Mouse (Mus musculus) MEL-GATA-1-ER (cell line): ENCODE results near the gene Nr1i3.
A peak's percentile ranks its signal among the peaks of the same experiment; 100 is the strongest.

Experiments used
- DNase-seq: peaks from one replicate; pipeline ENCODE4 v3.0.0-alpha.2; 2012; ENCODE audit warnings: low read depth; ENCODE audit errors: extremely low read depth

Nr1i3 gene

DNA sequence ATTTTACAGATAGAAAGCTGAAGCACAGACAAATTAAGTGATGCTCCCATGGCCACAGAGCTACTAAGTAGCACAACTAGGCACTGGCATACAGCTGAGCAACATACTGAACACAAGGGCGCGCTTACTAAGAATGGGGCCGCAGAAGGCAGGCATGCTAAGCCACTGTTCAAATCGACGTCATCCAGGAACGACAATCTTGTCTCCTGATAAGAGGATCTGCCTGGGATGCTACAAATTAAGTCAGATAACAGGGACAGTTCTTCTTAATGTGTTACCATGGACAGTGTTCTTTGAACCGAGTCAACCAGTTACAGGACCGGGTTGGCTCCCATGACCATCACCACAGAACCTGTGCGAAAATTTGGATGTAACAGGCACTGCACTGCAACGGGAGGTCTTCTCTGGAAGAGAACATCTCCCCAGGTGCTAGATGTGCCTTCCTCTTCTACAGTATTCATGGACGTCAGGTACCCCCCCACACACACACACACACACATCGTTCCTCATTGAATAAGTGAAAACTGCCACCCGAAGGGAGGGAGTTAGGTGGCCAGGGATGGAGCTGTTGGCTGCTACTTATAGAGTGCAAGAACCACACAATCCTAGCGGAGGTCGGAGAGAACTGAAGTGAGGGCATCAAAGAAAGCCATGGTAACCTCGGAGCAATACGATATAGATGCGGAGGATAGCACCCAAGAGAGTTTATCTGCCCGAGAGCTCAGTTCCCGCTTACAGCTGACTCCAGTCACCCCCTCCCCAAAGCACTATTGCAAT, 18.5 kb upstream of the Nr1i3 start:
- no peak for DNase-seq

DNA sequence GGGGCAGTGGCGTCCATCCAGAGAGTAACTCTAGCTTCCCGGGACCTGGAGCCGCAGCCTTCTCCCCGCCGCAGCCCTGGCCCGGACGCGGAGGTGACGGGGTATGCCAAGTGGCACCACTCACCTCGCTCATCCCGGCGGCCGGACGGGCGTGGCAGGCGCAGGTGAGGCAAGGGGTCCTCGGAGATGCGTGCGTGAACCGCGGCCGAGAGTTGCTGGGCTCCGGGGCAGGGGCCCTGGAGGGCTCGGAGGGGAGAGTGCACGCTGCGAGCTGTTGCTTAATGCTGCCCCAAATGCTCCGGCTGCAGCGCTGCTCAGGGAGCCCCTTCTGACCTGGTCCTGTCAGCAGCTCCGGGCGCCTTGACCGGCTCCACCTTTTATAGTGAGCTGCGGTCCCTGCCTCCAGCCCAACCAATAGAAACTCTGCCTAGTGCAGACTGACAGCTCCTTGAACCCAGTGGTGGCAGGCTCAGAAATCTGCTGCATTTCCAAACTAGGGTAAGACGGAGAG, 17.8 kb upstream of the Nr1i3 start, which contains the start of gene Pcp4l1:
Gene Pcp4l1 (minus strand): TSS at position 382 of the 511 bp plus-strand sequence.
- DNase-seq, result no peak

DNA sequence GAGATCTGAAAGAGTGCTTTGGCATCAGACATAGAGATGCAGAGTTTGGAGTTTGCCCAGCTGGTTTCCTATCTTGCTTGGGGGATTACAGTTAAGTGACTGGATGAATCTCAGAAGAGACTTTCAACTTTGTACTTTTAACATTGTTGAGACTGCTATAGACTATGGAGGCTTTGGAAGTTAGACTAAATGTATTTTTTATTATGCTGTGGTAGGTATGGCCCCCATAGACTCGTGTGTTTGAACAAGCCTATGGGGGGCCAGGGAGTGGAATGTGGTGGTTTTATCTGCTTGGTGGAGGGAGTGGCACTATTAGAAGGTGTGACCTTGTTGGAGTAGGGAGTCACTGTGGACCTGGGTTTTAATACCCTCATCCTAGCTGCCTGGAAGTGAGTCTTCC, 14.2 kb upstream of the Nr1i3 start:
- DNase-seq, result no peak

DNA sequence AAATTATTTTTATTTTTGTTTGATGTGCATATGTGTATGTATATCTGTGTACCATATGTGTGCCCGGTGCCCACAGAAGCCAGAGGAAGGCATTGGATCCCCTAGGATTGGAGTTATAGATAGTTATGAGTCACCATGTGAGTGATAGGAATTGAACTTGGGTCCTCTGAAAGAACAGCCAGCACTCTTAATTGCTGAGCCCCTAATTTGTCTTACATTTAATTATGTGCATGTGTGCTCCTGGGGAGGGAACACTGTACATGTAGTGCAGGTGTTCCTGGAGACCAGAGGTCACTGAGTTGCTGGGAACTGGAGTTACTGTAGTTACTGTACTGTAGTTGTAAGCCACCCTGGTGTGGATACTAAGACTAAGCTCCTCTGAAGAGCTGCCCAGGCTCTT, 13.0 kb upstream of the Nr1i3 start:
- DNase-seq, result no peak

DNA sequence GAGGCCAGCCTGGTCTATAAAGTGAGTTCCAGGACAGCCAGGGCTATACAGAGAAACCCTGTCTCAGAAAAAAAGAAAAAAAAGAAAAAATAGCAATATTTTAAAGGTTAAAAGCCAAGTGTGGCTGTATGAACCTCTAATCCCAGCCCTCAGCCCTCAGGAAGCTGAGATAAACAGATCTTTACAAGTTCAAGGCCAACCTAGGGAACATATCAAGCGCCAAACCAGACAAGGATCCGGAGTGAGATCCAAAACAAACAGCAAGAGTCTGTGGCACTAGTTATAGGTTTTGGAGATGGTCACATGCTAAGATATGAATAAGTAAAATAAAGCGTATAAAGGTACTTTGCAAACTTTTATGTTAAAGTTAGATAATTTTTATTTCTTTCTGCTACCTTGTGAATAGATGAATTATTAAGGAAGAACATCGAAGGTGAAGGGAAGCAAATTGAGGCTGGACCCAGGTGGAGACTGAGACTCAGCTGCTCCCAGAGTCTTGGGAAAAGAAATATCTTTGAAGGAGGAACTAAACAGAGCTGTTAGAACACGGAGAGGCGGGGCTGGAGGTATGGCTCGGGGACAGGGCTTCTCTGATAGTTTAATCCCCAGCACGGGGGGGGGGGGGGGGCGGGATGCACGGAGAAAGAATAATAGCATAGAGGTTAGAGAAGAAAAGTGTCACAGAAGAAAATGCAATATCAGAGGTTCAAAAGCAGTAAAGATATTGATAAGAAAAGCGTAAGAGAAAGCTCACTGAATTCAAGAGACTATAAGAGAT, 10.1 kb upstream of the Nr1i3 start:
- no peak for DNase-seq

DNA sequence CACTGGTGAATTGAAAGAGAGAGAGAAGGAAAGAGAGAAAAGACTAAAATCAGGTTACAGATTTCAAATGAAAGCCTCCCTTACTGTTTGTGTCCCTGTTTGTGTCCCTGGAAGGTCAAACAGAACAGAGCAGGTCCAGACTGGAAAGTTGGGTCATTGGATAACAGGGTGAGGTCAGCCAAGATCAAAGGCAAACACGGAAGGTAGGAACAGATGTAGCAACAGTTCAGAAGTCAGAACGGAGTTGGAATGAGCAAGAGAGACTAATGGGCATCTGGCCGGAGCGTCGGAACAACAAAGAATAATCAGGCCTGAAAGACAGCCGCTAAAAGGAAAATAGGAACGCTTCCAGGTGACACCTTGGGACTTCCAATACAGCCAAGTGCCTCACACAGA, 9.5 kb upstream of the Nr1i3 start:
- no peak for DNase-seq

DNA sequence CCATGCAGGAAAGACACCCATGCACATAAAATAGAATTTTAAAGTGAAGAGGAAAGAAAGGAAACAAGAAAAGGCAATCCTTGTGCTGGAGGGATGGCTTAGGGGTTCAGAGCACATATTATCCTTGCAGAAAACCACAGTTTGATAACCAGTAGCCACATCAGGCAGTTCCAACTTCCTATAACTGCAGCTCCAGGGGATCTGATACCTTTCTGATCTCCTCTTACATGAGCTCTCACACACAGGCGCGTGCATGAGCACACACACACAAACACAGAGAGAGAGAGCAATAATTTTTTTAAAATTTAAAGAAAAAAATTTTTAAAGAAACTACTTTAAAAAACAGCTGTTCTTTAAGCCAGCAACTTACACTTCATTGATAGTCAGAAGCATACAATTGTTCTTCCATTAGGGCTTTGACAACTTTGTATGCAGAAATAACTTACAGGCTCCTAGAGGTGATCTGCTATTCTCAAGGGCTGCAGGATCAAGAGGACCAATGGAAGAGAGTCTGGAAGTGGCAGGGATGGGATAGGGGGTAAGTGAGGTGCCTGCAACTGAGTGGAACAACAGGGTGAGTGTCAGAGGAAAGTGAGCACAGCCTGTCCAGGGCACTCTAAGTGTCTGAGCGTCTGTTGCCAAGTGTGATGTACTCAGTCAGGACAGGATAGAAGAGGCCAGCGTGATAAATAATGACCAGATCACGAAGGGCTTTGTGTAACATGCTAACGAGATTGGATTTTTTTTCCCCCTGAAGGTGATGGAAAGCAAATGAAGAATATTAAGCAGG, 7.9 kb upstream of the Nr1i3 start:
- peak; percentile 83 for DNase-seq

DNA sequence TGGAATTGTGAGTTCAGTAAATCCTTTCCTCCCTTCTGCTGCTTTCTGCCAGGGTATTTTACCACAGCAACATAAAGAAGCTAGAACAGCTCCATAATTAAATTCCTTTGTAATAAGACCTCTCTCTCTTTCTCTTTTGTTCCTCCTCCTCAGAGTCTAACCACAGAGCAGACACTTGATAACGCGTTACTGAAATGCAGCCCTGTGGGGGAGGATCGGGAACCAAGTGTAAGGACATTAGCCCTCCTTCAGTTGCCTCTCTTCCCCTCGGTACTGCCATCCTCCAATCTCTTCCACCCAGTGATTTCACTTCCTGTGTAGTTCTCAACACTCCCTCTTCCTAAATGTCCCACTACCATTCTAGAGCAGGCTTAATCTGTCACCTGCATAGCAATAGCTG, 4.4 kb upstream of the Nr1i3 start:
- DNase-seq, result peak; percentile 59

DNA sequence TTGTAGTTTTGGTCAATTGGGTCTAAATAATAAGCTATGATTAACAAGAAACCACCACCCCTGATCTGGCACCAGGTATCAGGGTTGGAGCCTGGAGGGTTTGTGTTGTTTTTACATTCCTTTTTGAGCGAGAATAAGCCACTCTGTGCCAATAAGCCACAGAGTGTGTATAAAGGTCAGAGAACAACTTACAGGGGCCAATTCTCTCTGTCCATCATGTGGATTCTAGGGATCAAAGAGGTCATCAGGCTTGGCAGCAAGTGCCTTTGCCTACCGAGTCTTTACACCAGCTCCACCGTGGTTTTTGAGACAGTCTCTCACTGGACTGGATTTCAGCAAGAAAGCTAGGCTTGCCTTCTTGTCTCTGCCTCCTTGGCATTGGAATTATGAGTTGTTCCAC, 916 bp upstream of the Nr1i3 start:
- no peak for DNase-seq

DNA sequence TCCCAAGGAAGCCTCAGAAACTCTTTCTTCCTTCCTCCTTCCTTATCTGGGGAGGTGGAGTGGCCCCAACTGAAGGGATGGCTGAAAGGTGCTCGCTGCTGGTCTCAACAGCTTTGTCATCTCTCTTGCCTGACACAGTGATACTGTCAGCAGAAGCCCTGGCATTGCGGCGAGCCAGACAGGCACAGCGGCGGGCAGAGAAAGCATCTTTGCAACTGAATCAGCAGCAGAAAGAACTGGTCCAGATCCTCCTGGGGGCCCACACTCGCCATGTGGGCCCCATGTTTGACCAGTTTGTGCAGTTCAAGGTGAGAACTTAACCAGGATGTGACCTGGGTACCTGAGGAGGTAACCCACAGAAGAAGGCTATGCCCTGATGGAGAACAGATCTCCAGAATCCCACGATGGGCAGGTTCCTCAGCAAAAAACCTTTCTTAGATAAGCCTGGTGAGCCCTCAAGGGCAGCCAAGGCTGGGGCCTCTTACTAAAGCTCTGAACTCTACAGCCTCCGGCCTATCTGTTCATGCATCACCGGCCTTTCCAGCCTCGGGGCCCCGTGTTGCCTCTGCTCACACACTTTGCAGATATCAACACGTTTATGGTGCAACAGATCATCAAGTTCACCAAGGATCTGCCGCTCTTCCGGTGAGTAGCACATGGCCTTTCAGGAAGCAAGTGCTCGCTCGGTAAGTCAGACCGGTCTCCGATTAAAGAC, 2.6 kb downstream of the Nr1i3 start:
- no peak for DNase-seq

DNA sequence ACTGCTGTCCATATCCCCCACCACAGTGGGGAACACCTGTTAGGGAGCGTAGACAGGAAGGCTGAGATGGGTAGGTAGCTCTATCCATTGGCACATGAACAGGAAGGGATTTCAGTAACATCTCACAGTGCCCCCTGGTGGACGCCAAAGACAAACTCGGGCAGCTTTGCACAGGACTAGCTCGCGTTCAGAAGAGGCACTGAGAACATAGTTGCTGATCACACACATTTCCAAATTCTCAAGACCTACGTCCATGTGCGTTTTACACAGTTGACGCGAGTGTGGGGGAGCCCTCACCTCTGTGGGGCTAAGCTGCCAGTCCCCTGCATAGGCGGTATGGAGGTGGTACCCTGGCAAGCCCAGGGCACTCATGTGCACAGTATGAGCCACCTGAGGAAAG, 7.1 kb downstream of the Nr1i3 start:
- peak; percentile 74 for DNase-seq

DNA sequence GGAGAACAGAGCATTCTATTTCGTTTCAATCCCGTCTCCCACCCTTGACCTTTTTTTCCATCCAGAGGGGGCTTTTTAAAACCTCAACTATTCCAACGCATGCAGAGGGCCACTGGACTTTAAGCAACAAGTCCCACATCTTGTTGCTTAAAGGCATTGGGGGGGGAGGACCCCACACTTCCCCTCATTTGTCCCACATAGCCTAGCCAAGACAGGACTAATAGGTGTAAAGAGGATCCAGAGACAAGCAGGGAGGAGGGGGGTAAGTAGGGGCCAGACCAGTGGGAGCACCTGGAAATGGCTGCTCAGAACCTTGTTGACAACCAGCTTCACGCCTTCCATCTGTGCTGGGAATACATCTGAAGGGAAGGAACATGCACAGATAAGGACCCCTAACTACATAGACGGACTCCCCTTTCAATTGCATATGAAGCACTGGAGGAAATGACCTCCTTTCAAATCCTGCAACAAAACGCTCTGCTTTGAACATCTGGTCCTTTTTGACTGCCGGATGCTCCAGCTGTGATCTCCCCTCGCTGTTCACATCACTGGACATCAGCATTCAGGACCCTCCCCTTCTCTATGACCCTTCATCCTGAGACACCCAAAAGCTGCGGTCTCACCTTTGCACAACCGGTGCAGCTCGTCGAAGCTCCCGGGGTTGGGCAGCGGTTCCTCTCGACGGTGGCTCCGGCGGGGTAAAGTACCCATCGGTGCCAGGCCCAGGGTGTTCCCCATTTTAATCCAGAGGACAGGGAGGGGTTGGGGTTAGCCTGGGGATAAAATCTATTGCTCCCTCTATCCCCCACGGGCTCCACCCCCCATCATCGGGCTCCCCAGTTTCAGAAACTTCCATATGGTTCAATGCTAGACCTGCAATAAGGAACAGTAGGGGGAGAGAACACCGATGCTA, 7.8 kb downstream of the Nr1i3 start:
- DNase-seq, result no peak

DNA sequence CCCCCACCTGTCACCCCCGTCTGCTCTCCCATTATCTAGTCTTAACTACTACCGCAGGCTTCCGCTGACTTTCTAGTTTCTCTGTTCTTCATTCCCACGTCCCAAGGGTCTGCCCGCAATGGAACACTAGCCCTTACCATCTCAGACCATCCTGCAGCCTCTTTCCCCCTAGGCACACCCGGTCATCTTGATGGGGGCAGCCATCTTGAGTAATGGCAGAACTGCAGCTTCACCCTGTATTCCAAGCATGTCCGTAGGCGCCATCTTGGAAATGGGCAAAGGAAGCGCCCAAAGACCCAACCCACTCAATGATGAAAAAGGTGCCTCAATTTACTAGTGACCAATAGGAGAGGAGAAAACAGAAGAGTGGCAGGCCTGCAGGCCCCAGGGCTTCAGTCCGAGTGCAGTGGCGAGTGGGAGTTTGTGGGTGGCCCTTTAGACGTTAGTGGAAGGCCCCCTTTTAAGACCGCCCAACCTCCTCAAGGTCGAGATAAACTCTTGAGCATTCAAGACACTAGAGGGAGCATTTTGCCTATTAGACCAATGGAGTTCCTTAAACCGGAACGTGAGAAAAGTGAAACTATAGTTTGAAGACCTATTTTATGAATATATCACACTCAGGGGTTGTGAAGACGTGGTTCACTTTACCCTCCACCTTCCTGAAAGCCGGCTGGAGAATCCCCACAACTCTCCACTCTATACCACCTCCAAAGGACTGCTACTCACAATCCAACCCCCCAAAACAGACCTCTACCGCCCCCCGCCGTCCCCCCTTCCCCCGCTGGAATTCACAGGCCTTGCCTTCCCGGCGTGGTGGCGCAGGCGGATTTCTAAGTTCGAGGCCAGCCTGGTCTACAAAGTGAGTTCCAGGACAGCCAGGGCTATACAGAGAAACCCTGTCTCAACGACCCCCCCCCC, 8.7 kb downstream of the Nr1i3 start, which contains the start of gene Tomm40l:
Gene Tomm40l (minus strand): TSS at position 277 of the 918 bp plus-strand sequence.
- peak; percentile 99 for DNase-seq

DNA sequence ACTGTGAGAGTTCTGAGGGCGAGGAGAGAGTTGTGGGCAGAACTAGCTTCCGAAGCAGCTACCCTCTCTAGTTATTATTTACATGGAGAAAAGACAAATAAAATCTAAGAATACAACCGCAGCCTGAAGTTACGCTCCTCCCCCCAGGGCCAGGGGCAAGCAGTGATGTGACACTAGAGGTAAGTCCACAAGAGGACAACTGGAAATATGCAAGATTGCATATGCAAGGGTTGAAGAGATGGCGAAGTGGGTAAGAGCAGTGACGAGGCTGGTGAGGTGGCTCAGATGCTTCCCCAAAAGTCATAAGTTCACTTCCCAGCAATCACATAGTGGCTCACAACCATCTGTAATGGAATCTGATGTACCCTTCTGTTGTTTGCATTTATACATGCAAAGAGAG, 9.4 kb downstream of the Nr1i3 start:
- DNase-seq, result no peak

DNA sequence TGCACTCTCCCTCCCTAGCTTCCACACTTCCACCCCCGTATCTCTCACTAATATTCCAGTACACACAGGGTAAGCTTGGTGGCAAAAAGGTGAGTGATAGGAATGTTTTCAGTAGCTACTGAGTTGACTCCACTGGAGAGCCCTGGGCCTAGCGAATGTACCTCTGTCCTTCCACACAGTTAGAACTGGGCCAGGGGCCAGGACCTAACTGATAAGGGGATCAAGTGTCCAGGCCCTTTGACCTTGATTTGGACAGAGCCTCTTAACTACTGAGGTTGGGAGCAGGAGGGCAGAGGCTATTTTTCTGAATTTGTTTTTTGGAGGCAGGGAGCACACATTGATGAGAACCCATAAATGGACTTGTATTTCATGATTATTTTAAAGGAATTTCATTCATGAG, 10.0 kb downstream of the Nr1i3 start:
- DNase-seq, result no peak

DNA sequence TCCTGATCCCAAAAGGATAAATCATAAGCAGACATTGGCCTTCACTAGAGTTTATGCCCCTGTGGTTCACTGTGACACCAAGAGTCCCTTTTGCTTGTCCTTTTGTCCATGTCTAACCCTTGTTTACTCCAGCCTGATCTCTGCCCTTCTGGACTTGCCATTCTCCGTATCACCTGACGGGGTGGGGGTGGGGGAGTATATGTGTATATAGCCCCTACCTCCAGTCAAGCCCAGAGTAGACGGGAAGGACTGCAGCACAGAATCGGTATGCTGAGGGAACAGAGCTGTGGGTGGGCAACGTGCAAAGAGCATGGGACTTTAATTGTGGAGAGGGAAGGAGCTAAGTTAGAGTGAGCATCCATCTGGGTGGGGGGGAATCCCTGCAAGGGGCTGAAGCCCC, 11.1 kb downstream of the Nr1i3 start, which contains the start of gene Apoa2:
Gene Apoa2 (plus strand): TSS at position 198 of the 400 bp plus-strand sequence.
- no peak for DNase-seq

DNA sequence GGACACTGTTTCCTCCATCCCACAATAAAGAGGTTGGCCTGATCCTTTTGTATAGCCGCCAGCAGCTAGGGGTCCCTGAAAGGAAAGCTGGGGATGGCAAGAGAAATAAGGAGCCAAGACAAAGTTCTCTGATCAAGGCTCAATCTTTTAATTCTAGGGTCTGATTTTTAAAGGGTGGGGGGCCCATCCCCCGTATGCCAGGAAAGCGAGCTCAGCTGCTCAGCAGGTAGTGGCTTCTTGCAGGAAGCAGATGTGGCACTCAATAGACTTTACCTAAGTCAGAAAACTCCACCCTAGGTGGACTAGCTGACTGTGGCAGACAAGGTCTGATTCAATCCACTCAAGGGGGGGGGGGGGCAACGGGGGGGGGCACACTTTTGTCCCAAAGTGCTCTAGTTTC, 13.0 kb downstream of the Nr1i3 start:
- no peak for DNase-seq

DNA sequence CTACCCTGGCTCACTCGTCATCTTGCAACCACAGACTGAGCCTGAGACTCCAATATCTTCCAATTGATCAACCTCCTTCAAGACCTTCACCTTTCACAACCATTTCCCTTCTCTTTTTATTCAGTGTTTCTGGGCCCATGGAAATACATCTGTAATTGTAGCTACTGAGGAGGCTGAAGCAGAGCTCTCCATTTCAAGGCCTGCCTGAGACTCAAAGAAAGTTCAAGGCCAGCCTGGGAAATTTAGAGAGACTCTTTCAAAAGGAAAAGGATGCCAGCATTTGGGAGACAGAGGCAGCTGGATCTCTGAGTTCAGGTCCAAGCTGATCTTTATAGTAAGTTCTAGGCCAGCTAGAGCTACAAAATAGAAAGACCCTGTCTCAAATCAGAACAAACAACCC, 14.1 kb downstream of the Nr1i3 start:
- DNase-seq, result no peak

DNA sequence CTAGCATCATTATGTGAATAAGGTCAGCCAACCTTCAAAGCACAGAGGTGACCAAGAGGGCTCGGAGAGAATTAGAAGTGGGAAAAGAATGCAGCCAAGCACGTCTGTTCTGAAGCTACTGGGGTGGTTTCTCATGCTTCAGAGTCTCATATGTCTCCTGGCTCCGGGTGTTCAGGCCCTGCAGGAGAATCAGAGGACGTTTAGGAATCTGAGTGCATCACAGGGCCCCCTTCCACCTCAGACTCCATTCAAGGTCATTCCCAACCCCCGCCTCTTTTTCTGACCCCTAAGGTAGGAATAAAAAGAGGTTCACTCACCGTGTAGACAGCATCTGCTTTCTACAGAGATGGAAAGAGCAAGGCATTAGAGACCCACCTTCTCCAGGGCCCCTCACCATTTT, 16.0 kb downstream of the Nr1i3 start:
- no peak for DNase-seq
